9 mouse cellular contexts compared by ENCODE assay signal in genomic region chr11:7055455-7056017, GRCm38 (mm10). TPM values are rescaled to one million over a fixed set of nuclear protein-coding genes. Genes with fewer than 3 reads are reported as not detected.
DNase-seq lines count a peak whose midpoint lies in the region; ATAC-seq and TF ChIP-seq lines count a peak whose summit lies in the region.
"Had no signal": no experiment of that assay in that cellular context is flagged by ENCODE, and none has a peak within 500 bp of the region (broad histone marks: within the 10 kb centered on the region; RNA-seq: fewer than 3 reads in every experiment).

No protein-coding gene starts in this region.

- H3K36me3 ChIP-seq in heart, embryonic 11.5 days (ENCODE audit: control insufficient read depth, insufficient read depth, low read length) = no peaks in the 10 kb centered on the region

- peak; percentile 85 for ATAC-seq in heart, embryonic 11.5 days (replicated peaks; ENCODE audit: insufficient number of reproducible peaks, low FRiP score, low TSS enrichment)
- ATAC-seq in erythroid progenitor cell, adult 5-6 weeks (replicated peaks; ENCODE audit: low FRiP score, poor library complexity, severe bottlenecking) = no peak

- peaks cover 23% of the 10 kb centered on the region for H3K4me1 ChIP-seq in heart, embryonic 11.5 days (ENCODE audit: control insufficient read depth, insufficient read depth, low read length)

- no peak overlapping the region for H3K4me3 ChIP-seq in heart, embryonic 11.5 days (ENCODE audit: low read depth, low read length)
- H3K4me3 ChIP-seq in left cerebral cortex, adult 2 months = no peak overlapping the region

- peaks cover 25% of the 10 kb centered on the region for H3K27me3 ChIP-seq in heart, embryonic 11.5 days (ENCODE audit: control insufficient read depth, insufficient read depth, low read length)

- no peak overlapping the region for H3K9ac ChIP-seq in heart, embryonic 11.5 days (ENCODE audit: low read depth, low read length)

- peak overlapping the region; percentile 81 for H3K27ac ChIP-seq in heart, embryonic 11.5 days (ENCODE audit: low read depth, low read length)
- H3K27ac ChIP-seq in left cerebral cortex, adult 2 months = peak overlapping the region; percentile 61

- no peaks in the 10 kb centered on the region for H3K9me3 ChIP-seq in heart, embryonic 11.5 days (replicated peaks; ENCODE audit: control insufficient read depth, low read length)

- WGBS in heart, embryonic 11.5 days (ENCODE audit: insufficient replicate concordance) = 6% methylated on average over 14 of the region's 14 CpGs

- H3K4me2 ChIP-seq in heart, embryonic 11.5 days = peak overlapping the region; percentile 57

- TF ChIP-seq CTCF in left cerebral cortex, adult 2 months (IDR thresholded peaks at IDR 0.05) = no peak

- intact Hi-C loops in left cerebral cortex, adult 2 months (cut with DNase I) = loop anchor here (2.0 to 5.0 kb wide), 3 partner anchors 39 to 158 kb away; no protein-coding TSS in a partner anchor

- peak; percentile 9 for DNase-seq in kidney, postnatal 14 days
- no peak for DNase-seq in kidney, adult 18-20 months
- peak; percentile 37 to 73 for DNase-seq in cerebellum, postnatal 4 days (ENCODE audit: low spot score in 2 of 2)
- DNase-seq in left cerebral cortex, adult 2 months (ENCODE audit: extremely low spot score in 1 of 2, low spot score in 2 of 2) = peak; percentile 53 to 70
- peak; percentile 63 to 79 for DNase-seq in right cerebral cortex, adult 2 months (ENCODE audit: low spot score in 2 of 2)
- no peak for DNase-seq in thymus, postnatal 10 days (ENCODE audit: low spot score in 2 of 2)

RNA-seq across cellular contexts. Expression of gene Adcy1, which starts 7.8 kb away (rescaled TPM):
- polyA plus RNA-seq in heart, embryonic 11.5 days (2014; fragmentation: Nextera tagmentation; extraction: Ambion mirVana) = 1.9 and 2.5 TPM in 2 replicates
- total RNA-seq in left cerebral cortex, adult 2 months (2021) = 100 to 1,000 TPM; 298 to 316 TPM
- not detected in 2 replicates for total RNA-seq in erythroid progenitor cell, adult 5-6 weeks (2015; ENCODE audit: low replicate concordance)
- total RNA-seq in erythroid progenitor cell, adult 5-6 weeks (2017; ENCODE audit: low replicate concordance) = not detected in 2 replicates
- total RNA-seq: neutrophil, adult 5-6 weeks had no signal

Comparison
In these comparisons a context has a peak if more than half of its experiments do, and no peak if none do; other contexts are left out.
1. DNase-seq: peak in kidney, postnatal 14 days (single experiment), cerebellum, postnatal 4 days (2 of 2), left cerebral cortex, adult 2 months (2 of 2) and right cerebral cortex, adult 2 months (2 of 2); none in kidney, adult 18-20 months (single experiment) and thymus, postnatal 10 days (0 of 2).
2. RNA of gene Adcy1, which starts 7.8 kb away (total RNA-seq): 298 to 316 TPM in left cerebral cortex, adult 2 months; not detected in erythroid progenitor cell, adult 5-6 weeks; every median in the first group is over 100 times any median in the second.